Mouse (Mus musculus): Measurements from ENCODE around the gene Ccl25.

DNA sequence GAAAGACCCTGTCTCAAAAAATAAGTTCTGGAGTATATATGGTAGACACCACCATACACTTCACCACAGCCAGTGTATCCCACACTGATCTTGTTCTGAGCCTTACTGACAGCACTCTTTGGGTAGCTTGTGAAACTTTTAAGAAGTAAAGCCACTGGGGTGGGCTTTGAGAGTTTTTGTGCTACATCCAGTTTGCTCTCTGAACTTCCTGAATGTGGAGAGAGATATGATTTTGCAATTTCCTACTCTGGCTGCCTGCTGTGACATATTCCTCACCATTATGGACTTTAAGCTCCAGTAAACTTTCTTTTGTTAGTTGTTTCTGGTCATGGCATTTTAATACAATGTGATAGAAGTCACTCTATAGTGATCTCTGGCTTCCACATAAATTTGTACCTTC lies 12.9 kb upstream of the Ccl25 start:
- TF ChIP-seq CTCF (IDR thresholded peaks at IDR 0.05; ENCODE audit: low read depth) (no peak), EP300 (IDR thresholded peaks at IDR 0.05; ENCODE audit: low read depth) (no peak)
